Mouse (Mus musculus): ENCODE measurements at regions not wholly inside any gene's neighbourhood (a gene's known extent, or its start where the extent isn't known, plus 50 kb on each side); places are given as distances from the start of the nearest gene placed in this dataset.
"Not testable (repeated sequence)": the region's sequence is repeated elsewhere in the genome, so short reads cannot be mapped to it uniquely, and the experiment has no call there.

DNA sequence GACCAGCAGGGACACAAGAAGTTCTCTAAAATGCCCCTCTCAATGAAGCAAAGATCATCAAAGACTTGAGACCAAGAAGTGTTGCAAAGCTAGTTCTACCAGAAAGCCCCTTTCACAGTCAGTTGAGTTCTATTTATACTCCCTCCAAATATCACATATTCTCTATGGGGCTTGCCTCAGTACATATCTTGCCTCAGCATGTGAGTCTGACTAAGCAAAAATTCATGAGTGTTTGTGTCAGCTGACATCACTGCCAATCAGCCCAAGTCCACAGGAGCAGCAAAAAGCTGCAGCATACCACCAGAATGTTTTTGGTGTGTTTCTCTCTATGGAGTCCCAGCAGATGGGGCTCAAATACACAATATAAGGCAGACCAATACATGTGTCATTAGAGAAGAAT lies 631.6 kb downstream of the Rpia start:
- no peaks in the 10 kb centered on the region for H3K36me3 ChIP-seq (ENCODE audit: control insufficient read depth, insufficient read depth)
- no peaks in the 10 kb centered on the region for H3K27me3 ChIP-seq (ENCODE audit: control insufficient read depth, insufficient read depth, insufficient read length)
- no peak for TF ChIP-seq SRF (IDR thresholded peaks at IDR 0.05; ENCODE audit: control insufficient read depth, insufficient read length, low read depth)
- H3K79me2 ChIP-seq (ENCODE audit: control insufficient read depth, insufficient read depth), result no peaks in the 10 kb centered on the region
- no peak overlapping the region for H3K4me2 ChIP-seq (ENCODE audit: low read depth)
- H3K4me3 ChIP-seq, result no peak overlapping the region
- H3ac ChIP-seq (ENCODE audit: control insufficient read depth, insufficient read length), result no peak overlapping the region

DNA sequence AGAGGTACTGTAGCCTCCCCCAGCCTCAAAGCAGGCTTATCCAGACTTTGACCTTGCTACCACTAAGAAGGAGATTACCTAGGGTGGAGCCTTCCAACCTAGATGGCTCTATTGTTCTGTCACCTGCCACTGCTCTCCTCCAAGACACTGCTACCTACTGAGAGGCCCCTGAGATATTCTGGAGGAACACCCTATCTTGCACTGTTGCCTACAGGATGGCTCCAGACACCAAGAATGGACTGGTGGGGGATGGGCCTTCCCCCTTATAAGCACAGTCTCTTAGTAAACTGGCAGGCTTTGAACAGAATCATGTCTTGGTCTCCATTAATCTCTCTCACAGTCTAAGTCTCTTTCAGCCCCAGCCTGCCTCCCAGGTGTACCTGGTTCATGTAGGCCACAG lies 636.3 kb downstream of the Rpia start:
- H3K4me3 ChIP-seq; H3K79me2 ChIP-seq (ENCODE audit: control insufficient read depth, insufficient read depth); H3K27me3 ChIP-seq (ENCODE audit: control insufficient read depth, insufficient read depth, insufficient read length); H3K36me3 ChIP-seq (ENCODE audit: control insufficient read depth, insufficient read depth); H3K4me2 ChIP-seq (ENCODE audit: low read depth); H3ac ChIP-seq (ENCODE audit: control insufficient read depth, insufficient read length): not testable (repeated sequence)

DNA sequence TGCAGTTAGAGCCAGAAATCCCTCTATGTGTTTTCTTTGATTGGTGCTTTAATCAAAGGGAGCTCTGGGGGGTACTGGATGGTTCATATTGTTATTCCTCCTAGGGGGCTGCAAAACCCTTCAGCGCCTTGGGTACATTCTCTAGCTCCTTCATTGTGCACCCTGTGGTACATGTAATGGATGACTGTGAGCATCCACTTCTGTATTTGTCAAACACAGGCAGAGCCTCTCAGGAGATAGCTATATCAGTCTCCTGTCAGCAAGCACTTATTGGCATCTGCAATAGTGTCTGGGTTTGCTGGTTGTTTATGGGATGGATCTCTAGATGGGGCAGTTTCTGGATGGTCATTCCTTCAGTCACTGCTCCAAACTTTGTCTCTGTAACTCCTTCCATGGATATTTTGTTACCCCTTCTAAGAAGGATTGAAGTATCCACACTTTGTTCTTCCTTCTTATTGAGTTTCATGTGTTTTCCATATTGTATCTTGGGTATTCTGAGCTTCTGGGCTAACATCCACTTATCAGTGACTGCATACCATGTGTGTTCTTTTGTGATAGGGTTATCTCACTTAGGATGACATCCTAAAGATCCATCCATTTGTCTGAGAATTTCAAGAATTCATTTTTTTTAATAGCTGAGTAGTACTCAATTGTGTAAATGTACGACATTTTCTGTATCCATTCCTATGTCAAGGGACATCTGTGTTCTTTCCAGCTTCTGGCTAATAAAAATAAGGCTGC lies 640.8 kb downstream of the Rpia start:
- H3K27me3 ChIP-seq (ENCODE audit: control insufficient read depth, insufficient read depth, insufficient read length); H3ac ChIP-seq (ENCODE audit: control insufficient read depth, insufficient read length); H3K4me2 ChIP-seq (ENCODE audit: low read depth); H3K4me3 ChIP-seq; H3K79me2 ChIP-seq (ENCODE audit: control insufficient read depth, insufficient read depth); H3K36me3 ChIP-seq (ENCODE audit: control insufficient read depth, insufficient read depth): not testable (repeated sequence)

DNA sequence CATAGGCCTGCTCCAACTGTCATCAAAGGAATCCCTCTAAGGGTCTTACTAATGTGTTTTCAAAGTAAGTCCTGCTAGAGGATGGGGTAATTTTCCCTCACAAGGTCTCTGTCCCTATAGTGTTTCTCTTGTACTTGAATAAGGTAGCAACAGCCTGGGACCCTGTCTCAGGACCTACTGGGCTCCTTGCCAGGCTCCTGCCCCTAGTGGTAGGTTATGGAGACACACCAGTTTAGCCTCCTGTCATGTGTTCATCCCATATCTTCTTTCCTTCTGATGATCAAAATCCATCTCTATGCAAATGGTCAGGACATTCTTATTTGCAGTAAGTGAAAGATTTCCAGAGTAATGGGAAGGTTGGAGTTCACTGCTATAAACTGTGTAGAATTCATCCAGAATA lies 645.0 kb downstream of the Rpia start:
- H3ac ChIP-seq (ENCODE audit: control insufficient read depth, insufficient read length), result no peak overlapping the region
- H3K4me3 ChIP-seq, result no peak overlapping the region
- no peaks in the 10 kb centered on the region for H3K36me3 ChIP-seq (ENCODE audit: control insufficient read depth, insufficient read depth)
- no peak for TF ChIP-seq TCF3 (IDR thresholded peaks at IDR 0.05; ENCODE audit: insufficient read length, low read depth)
- no peak for TF ChIP-seq MYOD1 (IDR thresholded peaks at IDR 0.05; ENCODE audit: control insufficient read depth in 1 of 3, insufficient read length in 2 of 3, low read depth in 2 of 3)
- no peak for TF ChIP-seq USF1 (IDR thresholded peaks at IDR 0.05; ENCODE audit: low read depth)
- TF ChIP-seq SRF (IDR thresholded peaks at IDR 0.05; ENCODE audit: control insufficient read depth, insufficient read length, low read depth), result no peak
- TF ChIP-seq MYOG (IDR thresholded peaks at IDR 0.05; ENCODE audit: control insufficient read depth in 1 of 3, insufficient read depth in 1 of 3, insufficient read length in 2 of 3, low read depth in 2 of 3), result no peak
- TF ChIP-seq POLR2A (IDR thresholded peaks at IDR 0.05; ENCODE audit: insufficient read length, low read depth), result no peak
- TF ChIP-seq REST (IDR thresholded peaks at IDR 0.05; ENCODE audit: insufficient read depth, insufficient read length), result no peak
- no peak for TF ChIP-seq MAX (IDR thresholded peaks at IDR 0.05; ENCODE audit: low read depth)
- no peak for TF ChIP-seq POLR2AphosphoS2 (IDR thresholded peaks at IDR 0.05; ENCODE audit: insufficient read length, low read depth)
- TF ChIP-seq CEBPB (IDR thresholded peaks at IDR 0.05; ENCODE audit: insufficient read depth, poor library complexity, severe bottlenecking), result no peak
- TF ChIP-seq E2F4 (IDR thresholded peaks at IDR 0.05; ENCODE audit: insufficient read depth), result no peak
- TF ChIP-seq TCF12 (IDR thresholded peaks at IDR 0.05; ENCODE audit: insufficient read depth, poor library complexity, severe bottlenecking), result no peak
- no peaks in the 10 kb centered on the region for H3K79me2 ChIP-seq (ENCODE audit: control insufficient read depth, insufficient read depth)
- no peak overlapping the region for H3K4me2 ChIP-seq (ENCODE audit: low read depth)
- H3K27me3 ChIP-seq (ENCODE audit: control insufficient read depth, insufficient read depth, insufficient read length), result no peaks in the 10 kb centered on the region

DNA sequence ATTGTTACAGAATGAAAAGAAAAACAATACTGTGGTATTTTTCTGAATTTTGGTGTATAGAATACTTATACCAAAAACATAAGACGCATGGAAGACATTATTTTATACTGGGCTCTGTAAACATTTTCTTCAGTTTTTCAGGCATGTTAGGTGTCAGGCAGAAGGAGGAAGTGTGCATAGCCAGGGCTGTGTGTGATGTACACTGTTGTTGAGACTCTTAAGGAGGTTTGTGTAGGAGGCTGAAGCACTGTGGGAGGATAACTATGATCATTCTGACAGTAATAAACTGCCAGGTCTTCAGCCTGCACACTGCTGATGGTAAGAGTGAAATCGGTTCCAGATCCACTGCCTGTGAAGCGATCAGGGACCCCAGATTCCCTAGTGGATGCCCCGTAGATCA lies 648.7 kb downstream of the Rpia start:
- H3K36me3 ChIP-seq (ENCODE audit: control insufficient read depth, insufficient read depth); H3K27me3 ChIP-seq (ENCODE audit: control insufficient read depth, insufficient read depth, insufficient read length); H3K79me2 ChIP-seq (ENCODE audit: control insufficient read depth, insufficient read depth); H3ac ChIP-seq (ENCODE audit: control insufficient read depth, insufficient read length); H3K4me3 ChIP-seq; H3K4me2 ChIP-seq (ENCODE audit: low read depth): not testable (repeated sequence)

DNA sequence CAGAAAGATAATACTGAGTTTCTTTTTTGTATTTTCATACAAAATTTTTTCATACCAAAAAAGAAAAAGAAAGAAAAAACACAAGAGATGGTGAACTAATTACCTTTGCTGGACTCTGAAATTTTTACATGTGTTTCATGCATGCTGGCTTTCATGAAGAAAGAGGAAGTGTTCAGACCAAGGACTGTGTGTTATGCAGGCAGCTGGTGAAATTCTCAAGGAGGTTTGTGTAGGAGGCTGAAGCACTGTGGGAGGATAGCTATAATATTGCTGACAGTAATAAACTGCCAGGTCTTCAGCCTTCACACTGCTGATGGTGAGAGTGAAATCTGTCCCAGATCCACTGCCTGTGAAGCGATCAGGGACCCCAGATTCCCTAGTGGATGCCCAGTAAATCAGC lies 675.2 kb downstream of the Rpia start:
- Histone ChIP-seq H3K4me2 (ENCODE audit: low read depth) (no peak overlapping the region), H3K4me3 (no peak overlapping the region), H3ac (ENCODE audit: control insufficient read depth, insufficient read length) (no peak overlapping the region), H3K79me2 (ENCODE audit: control insufficient read depth, insufficient read depth) (no peaks in the 10 kb centered on the region), H3K36me3 (ENCODE audit: control insufficient read depth, insufficient read depth) (no peaks in the 10 kb centered on the region), H3K27me3 (ENCODE audit: control insufficient read depth, insufficient read depth, insufficient read length) (no peaks in the 10 kb centered on the region)
- TF ChIP-seq REST (IDR thresholded peaks at IDR 0.05; ENCODE audit: insufficient read depth, insufficient read length) (no peak), MAX (IDR thresholded peaks at IDR 0.05; ENCODE audit: low read depth) (no peak), TCF3 (IDR thresholded peaks at IDR 0.05; ENCODE audit: insufficient read length, low read depth) (no peak), TCF12 (IDR thresholded peaks at IDR 0.05; ENCODE audit: insufficient read depth, poor library complexity, severe bottlenecking) (no peak), SRF (IDR thresholded peaks at IDR 0.05; ENCODE audit: control insufficient read depth, insufficient read length, low read depth) (no peak), MYOD1 (IDR thresholded peaks at IDR 0.05; ENCODE audit: control insufficient read depth in 1 of 3, insufficient read length in 2 of 3, low read depth in 2 of 3) (no peak), CEBPB (IDR thresholded peaks at IDR 0.05; ENCODE audit: insufficient read depth, poor library complexity, severe bottlenecking) (no peak), USF1 (IDR thresholded peaks at IDR 0.05; ENCODE audit: low read depth) (no peak), POLR2AphosphoS2 (IDR thresholded peaks at IDR 0.05; ENCODE audit: insufficient read length, low read depth) (no peak), POLR2A (IDR thresholded peaks at IDR 0.05; ENCODE audit: insufficient read length, low read depth) (no peak), E2F4 (IDR thresholded peaks at IDR 0.05; ENCODE audit: insufficient read depth) (no peak), MYOG (IDR thresholded peaks at IDR 0.05; ENCODE audit: control insufficient read depth in 1 of 3, insufficient read depth in 1 of 3, insufficient read length in 2 of 3, low read depth in 2 of 3) (no peak)

All from myocyte (in vitro differentiated cells).